Mouse (Mus musculus) neural tube, embryonic 15.5 days (tissue): ENCODE data around the gene Svopl. TPM values are rescaled to one million over a fixed set of nuclear protein-coding genes. Genes with fewer than 3 reads are reported as not detected.
A peak's percentile ranks its signal among the peaks of the same experiment; 100 is the strongest.

Source experiments
- ATAC-seq: fragments of 200-750 bp; cut with Nextera tagmentation; 2 replicates; pipeline ENCODE4 v1.8.0; 2017; ENCODE audit warnings: mild to moderate bottlenecking, moderate TSS enrichment, moderate library complexity; ENCODE audit not compliant: low FRiP score
- H3K27ac ChIP-seq: fragments of 300-500 bp; sonication (generic); replicated peaks from 2 replicates; pipeline ENCODE4 v1.5.1; 2015; ENCODE audit warnings: mild to moderate bottlenecking, inconsistent platforms
- H3K27me3 ChIP-seq: fragments of 300-500 bp; sonication (generic); replicated peaks from 2 replicates; pipeline ENCODE4 v1.6.1; 2015; ENCODE audit warnings: inconsistent platforms
- H3K36me3 ChIP-seq: fragments of 300-500 bp; sonication (generic); 2 replicates; pipeline ENCODE4 v1.6.1; 2015; ENCODE audit warnings: inconsistent platforms
- H3K4me1 ChIP-seq: fragments of 300-500 bp; sonication (generic); 2 replicates; pipeline ENCODE4 v1.6.1; 2015; ENCODE audit warnings: inconsistent platforms
- H3K4me2 ChIP-seq: fragments of 300-500 bp; sonication (generic); 2 replicates; pipeline ENCODE4 v1.6.1; 2015; ENCODE audit warnings: inconsistent platforms, mild to moderate bottlenecking, moderate library complexity
- H3K4me3 ChIP-seq: fragments of 300-500 bp; sonication (generic); replicated peaks from 2 replicates; pipeline ENCODE4 v1.5.1; 2015; ENCODE audit warnings: mild to moderate bottlenecking, inconsistent platforms
- H3K9ac ChIP-seq: fragments of 300-500 bp; sonication (generic); replicated peaks from 2 replicates; pipeline ENCODE4 v1.6.1; 2015; ENCODE audit warnings: mild to moderate bottlenecking, inconsistent platforms
- H3K9me3 ChIP-seq: fragments of 300-500 bp; sonication (generic); replicated peaks from 2 replicates; pipeline ENCODE4 v1.6.1; 2016; ENCODE audit warnings: inconsistent platforms
- whole genome bisulfite sequencing: fragments of 180-500 bp; shearing (Covaris S2); methylation state at CpG from one replicate; pipeline ENCODE4 v1.1.7; 2015; ENCODE audit warnings: mixed read lengths; 5-methylcytosine and 5-hydroxymethylcytosine counted together
- polyA plus RNA-seq: library from polyadenylated mRNA; unstranded; fragments of >200 nt; fragmentation: Nextera tagmentation; extraction: Ambion mirVana; gene quantifications from 2 replicates; pipeline ENCODE4 v1.2.1, GENCODE M21; 2015

The Svopl gene
- polyA plus RNA-seq = 0.38 and 0.72 TPM in 2 replicates

DNA sequence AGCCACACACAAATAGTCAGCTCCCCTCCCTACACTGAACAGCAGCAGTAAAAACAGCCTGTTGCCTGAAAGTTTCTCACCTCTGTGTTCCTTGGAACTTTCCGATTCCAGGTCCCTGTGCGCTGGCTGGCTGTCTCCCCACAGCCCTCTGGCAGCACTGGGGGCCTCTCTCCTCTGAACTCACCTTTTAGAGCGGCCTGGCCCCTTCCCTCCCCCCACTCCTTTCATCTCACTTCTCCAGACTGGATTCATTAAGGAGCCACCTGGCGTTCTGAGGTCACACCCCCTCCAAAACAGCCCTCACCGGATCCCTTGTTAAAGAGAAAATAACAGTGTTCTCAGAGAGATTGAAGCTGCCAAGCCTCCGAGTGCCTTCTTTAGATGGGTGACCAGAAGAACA, at the start of gene Svopl:
TSS of gene Svopl (minus strand) at position 159 of the 400 bp plus-strand sequence.
- Histone ChIP-seq H3K9ac (no peak within 1 kb of the TSS), H3K36me3 (no peaks in the 10 kb centered on the region), H3K4me3 (no peak within 1 kb of the TSS), H3K27ac (no peak within 1 kb of the TSS), H3K4me2 (no peak within 1 kb of the TSS), H3K4me1 (no peaks in the 10 kb centered on the region), H3K9me3 (no peaks in the 10 kb centered on the region), H3K27me3 (no peaks in the 10 kb centered on the region)
- WGBS = 27% methylated on average over 6 of the region's 6 CpGs
- no peak for ATAC-seq

- H3K4me3 ChIP-seq = no peak overlapping the region
- H3K9ac ChIP-seq = no peak overlapping the region
- H3K27me3 ChIP-seq = no peaks in the 10 kb centered on the region
- H3K27ac ChIP-seq = no peak overlapping the region
- WGBS = 92% methylated on average over 10 of the region's 10 CpGs
- H3K4me2 ChIP-seq = no peak overlapping the region
- H3K4me1 ChIP-seq = no peaks in the 10 kb centered on the region
- no peak for ATAC-seq
- no peaks in the 10 kb centered on the region; the same call in 1 of the 2 replicates for H3K9me3 ChIP-seq
- no peaks in the 10 kb centered on the region for H3K36me3 ChIP-seq
Measured at GRCm38 (mm10) chr6:38094701-38095100, 47.9 kb upstream of the Svopl start.

DNA sequence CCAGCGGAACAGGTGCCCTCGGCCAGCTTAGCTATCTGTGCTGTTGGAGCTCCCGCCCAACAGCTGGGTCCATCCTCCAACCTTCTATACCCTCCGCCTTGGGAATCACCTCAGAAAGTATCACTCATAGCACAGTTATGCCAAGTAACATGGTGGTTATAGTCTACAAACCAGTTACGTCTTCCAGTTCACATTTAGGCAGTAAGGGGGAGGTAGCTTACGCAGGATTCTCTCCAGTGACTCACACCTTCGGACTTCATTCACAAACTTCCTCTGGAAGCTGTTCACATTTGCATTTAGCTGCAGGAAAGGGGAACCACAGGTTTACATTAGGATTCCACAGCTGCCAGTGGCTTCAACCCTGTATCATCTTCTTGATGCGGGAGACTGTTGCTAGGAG, 45.7 kb upstream of the Svopl start:
- H3K9ac ChIP-seq = no peak overlapping the region
- no peaks in the 10 kb centered on the region; the same call in 1 of the 2 replicates for H3K9me3 ChIP-seq
- no peaks in the 10 kb centered on the region for H3K36me3 ChIP-seq
- H3K27ac ChIP-seq = no peak overlapping the region
- no peaks in the 10 kb centered on the region for H3K27me3 ChIP-seq
- H3K4me2 ChIP-seq = no peak overlapping the region
- ATAC-seq = no peak
- 95% methylated on average over 8 of the region's 8 CpGs for WGBS
- H3K4me1 ChIP-seq = no peaks in the 10 kb centered on the region
- no peak overlapping the region for H3K4me3 ChIP-seq

GRCm38 (mm10) chr6:38087242-38088026, 40.6 kb upstream of the Svopl start:
- Histone ChIP-seq H3K27me3 (no peaks in the 10 kb centered on the region), H3K9ac (no peak overlapping the region), H3K4me3 (no peak overlapping the region), H3K4me1 (no peaks in the 10 kb centered on the region), H3K4me2 (no peak overlapping the region), H3K9me3 (no peaks in the 10 kb centered on the region; the same call in 1 of the 2 replicates), H3K27ac (no peak overlapping the region), H3K36me3 (no peaks in the 10 kb centered on the region)
- WGBS = 85% methylated on average over 9 of the region's 9 CpGs
- ATAC-seq = no peak

DNA sequence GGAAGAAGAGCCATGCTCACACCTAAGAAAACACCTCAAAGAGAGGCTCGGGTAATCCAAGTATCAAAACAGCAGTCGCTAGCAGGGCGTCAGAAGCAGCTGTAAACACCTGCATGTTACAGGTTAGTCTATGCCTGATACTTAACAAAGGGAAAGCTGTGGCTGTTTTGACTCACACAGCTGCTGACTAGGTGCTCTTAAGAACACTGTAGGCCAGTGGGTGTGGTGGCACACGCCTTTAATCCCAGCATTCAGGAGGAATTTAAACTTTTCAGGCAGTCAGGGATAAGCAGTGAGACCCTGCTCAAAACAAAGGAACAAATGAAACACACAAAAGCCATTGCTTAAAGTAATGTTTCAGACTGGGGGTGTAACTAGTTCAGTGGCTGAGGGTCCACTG, 36.4 kb upstream of the Svopl start:
- Histone ChIP-seq H3K27ac (no peak overlapping the region), H3K27me3 (no peaks in the 10 kb centered on the region), H3K9me3 (no peaks in the 10 kb centered on the region), H3K4me2 (no peak overlapping the region), H3K4me3 (no peak overlapping the region), H3K4me1 (no peaks in the 10 kb centered on the region), H3K9ac (no peak overlapping the region), H3K36me3 (no peaks in the 10 kb centered on the region)
- ATAC-seq = no peak
- 56% methylated on average over 4 of the region's 4 CpGs for WGBS

DNA sequence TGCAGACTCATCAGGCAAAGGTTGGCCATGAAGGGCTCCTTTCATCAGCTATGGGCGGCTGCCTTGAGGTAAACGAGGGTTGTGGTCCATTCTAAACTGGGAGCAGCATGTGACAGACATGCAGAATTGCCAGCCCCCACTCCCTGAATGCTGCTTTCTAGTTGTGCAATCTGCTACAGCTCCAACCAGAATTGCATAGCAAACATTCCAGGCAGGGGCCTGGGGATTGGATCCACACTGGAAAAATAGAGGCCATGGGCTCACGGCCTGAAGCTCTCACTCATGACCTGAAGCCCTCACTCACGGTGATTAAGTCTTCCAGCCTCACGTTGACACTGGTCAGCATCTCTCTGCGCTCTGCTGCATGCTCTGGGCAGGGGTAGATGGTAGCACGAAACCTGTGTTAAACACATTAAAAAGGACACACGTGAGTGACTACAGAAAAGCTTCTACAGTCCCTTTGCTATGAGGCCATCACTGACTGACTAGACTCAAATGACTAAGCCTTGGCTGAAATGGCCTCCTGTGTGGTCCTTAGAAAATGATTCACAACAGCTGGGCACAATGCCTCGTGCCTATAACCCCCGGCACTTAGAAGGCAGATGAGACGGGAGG, 35.0 kb upstream of the Svopl start:
- no peak overlapping the region for H3K4me2 ChIP-seq
- WGBS = 65% methylated on average over 11 of the region's 11 CpGs
- H3K9ac ChIP-seq = no peak overlapping the region
- no peak for ATAC-seq
- H3K9me3 ChIP-seq = no peaks in the 10 kb centered on the region
- no peaks in the 10 kb centered on the region for H3K27me3 ChIP-seq
- no peaks in the 10 kb centered on the region for H3K36me3 ChIP-seq
- H3K27ac ChIP-seq = no peak overlapping the region
- no peaks in the 10 kb centered on the region for H3K4me1 ChIP-seq
- H3K4me3 ChIP-seq = no peak overlapping the region

DNA sequence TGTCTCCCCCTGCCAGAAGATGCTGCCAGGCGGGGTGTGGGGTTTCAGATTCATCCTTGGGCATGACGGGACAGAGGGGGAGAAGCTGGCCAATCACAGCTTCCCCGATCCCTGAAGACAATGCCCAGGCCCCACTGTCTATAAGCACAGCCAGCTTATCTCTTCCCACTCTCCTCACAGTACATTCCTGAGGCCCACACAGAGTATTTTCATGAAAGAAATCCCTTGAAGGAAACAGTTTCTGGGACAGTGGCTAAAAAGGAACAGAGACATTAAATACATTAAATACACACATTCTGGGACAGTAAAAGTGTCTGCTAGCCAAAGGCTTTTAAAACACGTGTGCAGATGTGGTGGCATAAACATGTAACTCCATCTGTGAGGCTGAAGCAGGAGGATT, 33.6 kb upstream of the Svopl start:
- no peak overlapping the region for H3K27ac ChIP-seq
- no peaks in the 10 kb centered on the region for H3K36me3 ChIP-seq
- H3K9ac ChIP-seq = no peak overlapping the region
- no peak overlapping the region for H3K4me3 ChIP-seq
- H3K4me2 ChIP-seq = no peak overlapping the region
- no peaks in the 10 kb centered on the region for H3K27me3 ChIP-seq
- no peaks in the 10 kb centered on the region for H3K9me3 ChIP-seq
- no peaks in the 10 kb centered on the region for H3K4me1 ChIP-seq
- ATAC-seq = no peak
- WGBS = 68% methylated on average over 4 of the region's 4 CpGs

DNA sequence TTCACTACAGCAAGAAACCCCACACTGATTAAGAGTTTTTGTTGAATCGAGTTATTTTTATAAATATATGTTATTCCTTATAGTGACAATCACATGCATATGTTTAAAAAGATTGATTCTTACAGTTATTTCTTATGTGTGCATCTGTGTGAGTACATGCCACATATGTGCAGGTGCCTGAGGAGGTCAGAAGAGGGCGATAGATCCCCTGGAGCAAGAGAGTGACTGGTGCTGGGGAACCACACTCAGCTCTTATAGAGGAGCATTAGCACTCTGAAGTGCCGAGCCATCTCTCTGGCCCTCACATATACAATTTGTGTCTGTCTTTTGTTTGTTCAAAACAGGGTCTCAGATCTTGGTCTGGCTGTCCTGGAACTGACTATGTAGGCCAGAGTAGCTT, 26.8 kb upstream of the Svopl start:
- Histone ChIP-seq H3K4me1 (no peaks in the 10 kb centered on the region), H3K9ac (no peak overlapping the region), H3K4me2 (no peak overlapping the region), H3K36me3 (no peaks in the 10 kb centered on the region), H3K27ac (no peak overlapping the region), H3K27me3 (no peaks in the 10 kb centered on the region), H3K9me3 (no peaks in the 10 kb centered on the region), H3K4me3 (no peak overlapping the region)
- 97% methylated on average over 3 of the region's 3 CpGs for WGBS
- ATAC-seq = no peak

GRCm38 (mm10) chr6:38072137-38072796, 25.5 kb upstream of the Svopl start:
- Histone ChIP-seq H3K27ac (no peak overlapping the region), H3K4me2 (no peak overlapping the region), H3K36me3 (no peaks in the 10 kb centered on the region), H3K27me3 (no peaks in the 10 kb centered on the region), H3K4me1 (no peaks in the 10 kb centered on the region), H3K9me3 (no peaks in the 10 kb centered on the region), H3K4me3 (no peak overlapping the region), H3K9ac (no peak overlapping the region)
- WGBS = 67% methylated on average over 5 of the region's 5 CpGs
- no peak for ATAC-seq

DNA sequence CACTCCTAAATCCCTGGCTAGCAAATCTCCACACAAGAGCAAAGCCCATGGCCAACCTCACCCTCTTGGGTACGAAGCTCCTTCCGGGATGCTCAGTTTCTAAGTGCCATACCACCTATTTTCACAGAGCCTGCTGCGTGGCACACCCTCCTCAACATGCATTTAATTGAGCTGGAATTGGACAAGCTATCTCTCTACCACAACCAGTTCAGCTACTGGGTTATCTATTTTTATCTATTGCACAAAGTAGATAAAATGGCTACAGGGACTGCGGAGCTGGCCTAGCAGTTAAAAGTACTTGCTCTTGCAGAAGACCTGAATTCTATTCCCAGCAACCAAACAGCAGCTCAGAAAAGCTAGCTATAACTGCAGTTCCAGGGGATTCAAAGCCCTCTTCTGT, 24.5 kb upstream of the Svopl start:
- no peaks in the 10 kb centered on the region for H3K9me3 ChIP-seq
- H3K9ac ChIP-seq = no peak overlapping the region
- no peaks in the 10 kb centered on the region for H3K27me3 ChIP-seq
- H3K4me1 ChIP-seq = no peaks in the 10 kb centered on the region
- H3K27ac ChIP-seq = no peak overlapping the region
- no peaks in the 10 kb centered on the region for H3K36me3 ChIP-seq
- H3K4me2 ChIP-seq = no peak overlapping the region
- H3K4me3 ChIP-seq = no peak overlapping the region
- WGBS = 89% methylated on average over 4 of the region's 4 CpGs
- no peak for ATAC-seq

DNA sequence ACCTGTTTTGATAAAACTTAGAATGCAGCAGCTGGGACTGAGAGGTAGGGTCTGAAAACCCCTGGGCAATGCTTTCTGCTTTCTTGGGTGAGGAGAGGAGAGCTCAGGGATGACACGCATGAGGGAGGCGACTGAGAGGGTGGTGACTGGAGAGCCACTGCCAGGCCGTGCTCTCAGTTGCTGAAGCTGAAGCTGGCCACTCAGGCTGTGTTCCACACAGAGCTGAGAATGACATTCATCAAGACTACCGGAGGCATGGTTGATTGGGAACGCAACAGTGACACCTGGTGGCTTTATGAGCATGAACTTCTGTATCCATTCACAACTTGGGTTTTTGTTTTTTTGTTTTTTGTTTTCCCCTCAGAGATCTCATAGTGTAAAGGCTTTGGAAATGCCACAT, 19.4 kb upstream of the Svopl start:
- Histone ChIP-seq H3K9me3 (no peaks in the 10 kb centered on the region), H3K4me3 (no peak overlapping the region), H3K27ac (no peak overlapping the region), H3K9ac (no peak overlapping the region), H3K36me3 (no peaks in the 10 kb centered on the region), H3K4me2 (peak overlapping the region; percentile 38; the same call in 1 of the 2 replicates), H3K4me1 (peaks cover 11% of the 10 kb centered on the region), H3K27me3 (no peaks in the 10 kb centered on the region)
- peak; percentile 92 for ATAC-seq
- 4% methylated on average over 5 of the region's 5 CpGs for WGBS
